Mouse (Mus musculus): ENCODE results near the gene Hes3.

Gene Hes3

GRCm38 (mm10) chr4:152277916-152278315 lies 13.5 kb downstream of the Hes3 start:
- DNase-seq (ENCODE audit: low read depth) = no peak

- no peak for DNase-seq (ENCODE audit: low read depth)
Observed at GRCm38 (mm10) chr4:152276389-152277347, 14.8 kb downstream of the Hes3 start.

- no peak for DNase-seq (ENCODE audit: low read depth)
Observed at GRCm38 (mm10) chr4:152274681-152275131, 16.8 kb downstream of the Hes3 start.

GRCm38 (mm10) chr4:152273621-152274236 lies 17.7 kb downstream of the Hes3 start, which contains the start of gene Gpr153:
TSS of gene Gpr153 (plus strand) at chr4:152274232.
- DNase-seq (ENCODE audit: low read depth) = no peak

- no peak for DNase-seq (ENCODE audit: low read depth)
Observed at GRCm38 (mm10) chr4:152273191-152273590, 18.3 kb downstream of the Hes3 start.

- DNase-seq (ENCODE audit: low read depth) = no peak
Observed at GRCm38 (mm10) chr4:152272449-152273049, 18.9 kb downstream of the Hes3 start.

GRCm38 (mm10) chr4:152272006-152272405 lies 19.5 kb downstream of the Hes3 start:
- DNase-seq (ENCODE audit: low read depth) = no peak

GRCm38 (mm10) chr4:152271334-152271733 lies 20.1 kb downstream of the Hes3 start:
- no peak for DNase-seq (ENCODE audit: low read depth)

GRCm38 (mm10) chr4:152270599-152270998 lies 20.9 kb downstream of the Hes3 start:
- DNase-seq (ENCODE audit: low read depth) = no peak

- no peak for DNase-seq (ENCODE audit: low read depth)
Observed at GRCm38 (mm10) chr4:152269967-152270366, 21.5 kb downstream of the Hes3 start.

- no peak for DNase-seq (ENCODE audit: low read depth)
Observed at GRCm38 (mm10) chr4:152267748-152268369, 23.6 kb downstream of the Hes3 start.

- no peak for DNase-seq (ENCODE audit: low read depth)
Observed at GRCm38 (mm10) chr4:152266236-152266895, 25.1 kb downstream of the Hes3 start.

- no peak for DNase-seq (ENCODE audit: low read depth)
Observed at GRCm38 (mm10) chr4:152265791-152266190, 25.7 kb downstream of the Hes3 start.

GRCm38 (mm10) chr4:152264867-152265568 lies 26.4 kb downstream of the Hes3 start:
- DNase-seq (ENCODE audit: low read depth) = no peak

GRCm38 (mm10) chr4:152264177-152264530 lies 27.3 kb downstream of the Hes3 start:
- DNase-seq (ENCODE audit: low read depth) = no peak

GRCm38 (mm10) chr4:152263512-152264176 lies 27.8 kb downstream of the Hes3 start:
- no peak for DNase-seq (ENCODE audit: low read depth)

GRCm38 (mm10) chr4:152263089-152263488 lies 28.4 kb downstream of the Hes3 start:
- DNase-seq (ENCODE audit: low read depth) = no peak

- no peak for DNase-seq (ENCODE audit: low read depth)
Observed at GRCm38 (mm10) chr4:152262187-152262586, 29.3 kb downstream of the Hes3 start.

- no peak for DNase-seq (ENCODE audit: low read depth)
Observed at GRCm38 (mm10) chr4:152260451-152260850, 31.0 kb downstream of the Hes3 start.

- no peak for DNase-seq (ENCODE audit: low read depth)
Observed at GRCm38 (mm10) chr4:152257070-152257469, 34.4 kb downstream of the Hes3 start.
